Mouse (Mus musculus): ENCODE data around the gene Endou.
A peak's percentile ranks its signal among the peaks of the same experiment; 100 is the strongest.

Endou gene

DNA sequence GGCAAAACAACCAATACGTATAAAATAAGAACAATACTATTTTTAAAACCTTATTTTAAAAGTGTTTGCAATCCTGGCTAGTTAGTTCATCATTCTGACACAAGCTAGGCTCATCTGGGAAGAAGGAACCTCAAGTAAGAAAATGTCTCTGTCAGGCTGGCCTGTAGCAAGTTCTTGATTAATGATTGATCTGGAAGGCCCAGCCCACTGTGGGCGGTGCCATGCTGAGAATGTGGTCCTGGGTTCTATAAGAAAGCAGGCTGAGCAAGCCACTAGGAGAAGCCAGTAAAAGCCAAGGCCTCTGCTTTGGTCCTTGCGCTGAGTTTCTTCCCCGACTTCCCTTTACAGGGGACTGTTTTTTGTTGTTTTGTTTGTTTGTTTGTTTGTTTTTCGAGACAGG, 21.4 kb upstream of the Endou start:
- DNase-seq, result no peak

DNA sequence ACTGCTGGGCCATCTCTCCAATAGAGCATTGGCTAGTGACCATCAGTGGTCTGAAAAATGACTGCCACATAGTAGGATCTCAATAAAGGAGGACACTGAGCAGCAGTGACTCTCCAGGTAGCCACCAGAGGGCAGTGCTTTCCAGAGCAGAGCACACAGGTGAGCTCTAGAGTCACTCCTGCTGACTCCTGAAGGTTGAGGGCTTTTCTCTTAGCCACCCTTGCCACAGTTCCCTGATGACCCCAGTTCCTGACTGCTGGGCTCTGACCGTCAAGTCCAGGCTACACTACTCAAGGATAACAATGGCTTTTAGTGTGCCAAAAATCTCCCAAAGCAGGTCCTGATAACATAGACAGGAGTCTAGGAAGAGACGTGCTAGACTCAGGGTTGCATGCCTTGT, 20.5 kb upstream of the Endou start:
- no peak for DNase-seq

DNA sequence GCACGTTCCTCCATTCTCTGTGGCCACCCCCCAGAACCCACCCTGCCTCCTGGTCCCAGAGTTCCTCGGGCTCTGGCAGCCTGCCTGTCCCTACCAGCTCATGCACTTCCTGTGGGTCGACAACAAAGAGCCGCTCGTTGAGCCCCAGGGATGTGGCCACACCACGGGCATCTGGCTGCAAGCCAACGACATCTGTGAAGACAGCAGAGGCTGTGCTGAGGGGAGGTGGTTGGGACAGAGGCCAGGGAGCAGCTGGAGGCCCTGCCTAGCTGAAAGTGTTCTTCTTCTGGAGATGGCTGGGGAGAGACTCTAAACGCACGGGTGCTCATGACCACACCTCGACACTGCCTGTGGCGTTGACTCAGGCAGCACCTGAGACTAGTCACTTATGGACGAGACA, 19.6 kb upstream of the Endou start:
- peak; percentile 54 for DNase-seq

DNA sequence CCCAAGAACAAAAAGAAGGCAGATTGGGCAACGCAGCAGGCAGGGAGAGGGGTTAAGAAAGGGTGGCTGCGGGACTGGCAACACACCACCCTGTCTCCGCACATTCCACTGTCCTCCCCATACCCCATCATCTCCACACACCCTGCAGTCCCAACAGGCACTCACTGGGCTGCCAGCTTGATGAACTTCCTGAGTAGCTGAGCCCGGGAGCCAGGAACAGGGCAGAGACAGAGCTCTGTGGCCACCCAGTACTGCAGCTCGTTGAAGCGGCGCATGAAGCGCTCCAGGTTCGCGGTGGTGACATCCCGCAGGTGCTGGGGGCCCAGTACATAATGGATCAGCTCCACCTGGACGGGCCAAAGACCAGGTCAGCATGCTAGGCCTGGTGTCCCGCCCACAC, 18.7 kb upstream of the Endou start:
- no peak for DNase-seq

DNA sequence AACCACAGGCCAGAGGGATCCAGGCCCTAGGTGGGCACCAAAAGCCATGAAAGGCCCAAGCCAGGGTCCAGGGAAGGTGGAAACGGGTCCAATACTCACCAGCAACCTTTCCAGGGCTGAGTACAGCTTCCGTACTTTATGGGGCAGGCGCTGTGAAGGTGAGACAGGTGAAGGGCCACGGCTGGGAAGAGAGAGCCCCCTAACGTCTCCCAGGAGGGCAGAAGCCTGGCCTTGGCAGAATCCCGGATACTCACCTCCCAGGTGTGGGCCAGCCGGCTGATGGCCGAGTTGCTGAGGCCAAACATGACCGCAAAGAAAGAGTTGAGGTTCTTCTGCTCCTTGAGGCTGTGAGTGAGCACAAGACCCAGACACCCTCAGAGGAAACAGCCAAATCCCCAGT, 18.3 kb upstream of the Endou start:
- no peak for DNase-seq

DNA sequence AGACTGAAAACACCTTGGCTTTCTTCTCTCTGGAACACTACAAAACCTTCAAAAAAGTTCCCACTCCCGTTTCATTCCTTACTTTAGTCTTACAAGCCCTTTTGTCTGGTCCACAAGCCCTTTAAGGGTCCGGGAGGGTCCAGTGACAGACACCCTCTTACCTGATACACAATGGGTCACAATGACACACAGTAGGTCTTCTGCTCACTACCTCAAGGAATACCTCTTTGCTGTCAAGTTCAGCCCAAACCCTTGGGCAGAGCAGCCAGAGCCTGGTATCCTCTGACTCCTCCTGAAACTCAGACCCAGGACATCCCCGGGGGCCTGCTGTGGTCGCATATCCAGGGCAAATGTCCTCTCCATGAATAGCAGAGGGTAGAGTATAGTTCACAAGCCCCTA, 17.8 kb upstream of the Endou start:
- DNase-seq, result no peak

DNA sequence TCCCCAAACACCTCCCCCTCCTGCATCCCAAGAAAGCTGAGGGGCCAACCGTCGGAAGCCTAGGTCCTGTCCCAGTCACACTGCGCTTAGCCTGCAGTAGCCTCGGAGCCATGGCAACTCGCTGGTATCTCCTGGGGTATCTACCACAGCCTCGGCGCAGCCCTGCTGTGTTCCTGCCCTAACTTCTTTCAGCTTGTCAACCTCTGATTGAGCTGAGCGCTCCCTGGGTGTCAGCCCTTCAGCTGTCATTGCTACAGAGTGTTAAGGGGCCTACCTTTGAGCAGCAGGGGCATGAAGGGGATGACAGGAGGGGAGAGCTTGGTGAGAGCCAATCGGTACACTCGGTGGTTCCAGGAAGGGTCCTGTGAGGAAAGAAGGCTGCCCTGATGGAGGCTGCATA, 17.2 kb upstream of the Endou start:
- no peak for DNase-seq

DNA sequence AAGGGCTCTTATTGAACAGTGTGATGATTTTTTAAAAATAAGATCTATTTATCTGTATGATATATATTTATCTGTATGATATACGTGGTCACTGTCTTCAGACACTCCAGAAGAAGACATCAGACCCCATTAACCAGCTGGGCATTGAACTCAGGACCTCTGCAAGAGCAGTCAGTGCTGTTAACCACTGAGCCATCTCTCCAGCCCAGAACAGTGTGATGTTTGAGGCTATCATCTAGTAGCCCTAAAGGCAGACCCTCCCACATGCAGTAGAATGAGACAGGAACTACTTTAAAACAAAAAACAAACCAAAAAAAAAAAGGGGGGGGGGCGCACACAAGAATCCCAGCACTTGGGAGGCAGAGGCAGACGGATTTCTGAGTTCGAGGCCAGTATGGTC, 16.3 kb upstream of the Endou start:
- DNase-seq, result no peak

DNA sequence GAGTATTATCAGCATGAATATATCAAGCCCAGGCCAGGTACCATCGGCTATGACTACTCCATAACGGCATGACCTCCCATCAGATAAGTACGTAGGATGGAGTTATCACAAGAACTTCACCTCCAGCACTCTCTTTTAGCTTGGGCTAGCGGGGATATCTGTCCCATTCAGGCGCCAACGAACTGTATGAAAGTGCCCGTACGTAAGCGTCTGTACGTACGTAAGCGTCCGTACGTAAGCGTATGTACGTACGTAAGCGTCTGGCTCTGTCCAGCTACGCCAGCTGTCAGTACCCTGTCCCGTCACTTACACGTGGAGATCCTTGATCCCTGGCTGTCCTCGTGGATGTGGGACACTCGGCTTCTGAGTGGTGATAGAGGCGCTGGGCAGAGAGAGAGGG, 15.6 kb upstream of the Endou start:
- DNase-seq, result no peak

DNA sequence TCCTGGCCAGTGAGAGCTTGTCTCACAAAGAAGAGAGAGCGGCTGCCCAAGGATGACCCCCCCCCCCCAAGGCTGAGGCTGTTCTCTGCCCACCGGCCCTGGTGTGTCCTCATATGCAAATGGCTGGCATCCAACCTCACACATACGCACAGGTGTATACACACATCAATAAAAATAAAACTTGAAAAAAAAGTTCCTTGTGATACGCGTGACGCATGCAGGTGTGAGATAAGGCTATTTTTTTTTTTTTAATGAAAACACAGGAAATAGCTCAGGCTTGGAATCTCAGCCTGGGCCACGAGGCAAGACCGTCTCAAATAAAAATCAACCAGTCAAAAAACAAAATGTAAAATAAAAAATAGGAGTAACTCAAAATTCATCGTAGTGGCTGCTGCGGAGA, 15.1 kb upstream of the Endou start:
- DNase-seq, result no peak

DNA sequence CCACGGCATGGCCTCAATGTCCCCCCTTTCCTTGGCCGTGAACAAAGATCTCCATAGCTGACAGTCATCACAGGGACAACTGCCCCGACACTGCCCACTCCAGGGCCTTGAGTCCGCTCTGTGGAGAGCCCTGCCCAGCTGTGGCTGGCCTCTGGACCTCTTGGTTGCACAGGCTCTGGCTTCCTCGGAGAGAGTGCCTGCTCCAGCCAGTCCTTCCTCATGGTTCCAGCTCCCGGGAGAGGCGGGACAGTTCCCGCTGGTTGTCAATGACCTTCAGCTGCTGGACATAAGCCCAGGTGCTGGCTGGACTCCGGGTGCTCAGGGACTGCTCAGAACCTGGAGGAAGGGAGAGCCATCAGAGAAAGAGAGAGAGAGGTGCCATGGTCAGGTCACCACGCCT, 14.2 kb upstream of the Endou start:
- DNase-seq, result peak; percentile 29

DNA sequence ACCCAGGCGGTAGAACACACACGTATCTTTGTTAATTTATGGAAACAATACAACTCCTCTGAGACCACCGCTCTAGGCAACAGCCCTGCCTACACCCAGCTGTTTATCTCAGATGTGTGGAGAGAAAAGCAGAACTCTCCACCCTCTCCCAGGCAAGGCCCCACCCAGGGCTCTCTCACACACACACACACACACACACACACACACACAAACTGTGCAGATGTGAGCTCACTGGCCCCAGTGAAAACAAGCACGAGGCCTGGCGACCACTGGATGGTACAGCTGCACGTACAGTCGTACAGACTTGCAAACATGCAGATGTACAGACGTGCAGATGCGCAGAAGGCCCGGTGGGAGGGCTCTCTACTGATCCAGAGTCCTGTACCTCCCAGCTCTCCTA, 13.8 kb upstream of the Endou start:
- DNase-seq, result no peak

DNA sequence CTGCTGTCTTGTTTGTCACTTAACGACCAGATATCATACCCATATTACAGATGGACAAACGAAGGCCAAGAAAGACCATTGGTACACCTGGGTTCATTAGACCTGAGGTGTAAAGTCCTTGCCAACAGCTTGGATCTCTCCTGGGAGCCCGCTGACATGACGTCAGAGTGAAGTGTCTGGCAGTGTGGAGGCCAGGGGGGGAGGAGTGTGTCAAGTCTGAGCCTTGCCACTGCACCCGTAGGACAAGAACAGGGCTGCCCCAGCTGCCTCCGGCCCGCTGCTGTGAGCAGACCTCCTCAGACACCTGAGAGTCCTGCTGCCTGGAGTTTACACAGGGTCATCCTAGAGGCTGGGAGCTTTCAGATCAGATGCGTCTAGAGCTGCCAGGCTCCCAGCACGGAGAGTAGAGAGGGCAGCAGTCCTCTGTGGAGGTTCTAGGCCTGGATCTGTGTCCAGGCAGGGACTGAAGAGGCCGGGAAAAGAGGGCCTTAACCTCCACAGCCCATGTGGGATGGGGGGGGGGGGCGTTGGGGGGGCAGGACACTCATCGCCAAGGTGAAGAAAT, 12.9 kb upstream of the Endou start:
- DNase-seq, result no peak

DNA sequence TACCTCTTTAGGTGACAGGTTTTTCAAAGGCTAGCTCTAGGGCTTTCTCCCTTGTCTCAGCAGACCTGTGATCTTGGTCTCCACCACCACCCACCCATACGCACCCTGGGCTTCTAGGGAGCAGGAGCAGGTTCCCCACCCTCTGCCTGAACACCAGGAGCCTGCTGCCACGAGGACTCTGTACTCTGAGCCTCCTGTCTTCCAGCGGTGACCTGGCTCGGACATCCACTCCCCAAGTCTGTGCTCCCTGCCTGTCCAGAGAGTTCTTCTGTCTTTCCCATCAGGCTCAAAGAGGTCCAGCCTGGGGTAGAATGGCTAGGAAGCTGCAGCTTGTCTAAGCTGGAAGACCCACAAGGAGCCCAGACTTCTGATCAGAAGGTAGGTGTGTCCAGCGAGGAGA, 12.1 kb upstream of the Endou start:
- DNase-seq, result no peak

DNA sequence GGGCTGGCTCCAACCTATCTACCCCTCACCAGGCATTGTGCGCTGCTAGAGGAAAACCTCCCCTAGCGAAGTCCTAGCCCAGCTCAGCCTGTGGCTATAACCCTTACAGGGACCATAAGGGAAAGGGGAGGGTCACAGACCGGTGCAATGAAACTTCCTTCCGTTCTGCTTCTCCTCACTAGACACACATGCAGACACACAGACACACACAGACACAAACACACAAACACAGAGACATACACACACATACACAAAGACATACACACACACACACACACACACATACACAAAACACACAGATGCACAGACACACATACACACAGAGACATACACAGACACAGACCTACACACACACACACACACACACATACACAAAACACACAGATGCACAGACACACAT, 11.5 kb upstream of the Endou start:
- DNase-seq, result no peak

DNA sequence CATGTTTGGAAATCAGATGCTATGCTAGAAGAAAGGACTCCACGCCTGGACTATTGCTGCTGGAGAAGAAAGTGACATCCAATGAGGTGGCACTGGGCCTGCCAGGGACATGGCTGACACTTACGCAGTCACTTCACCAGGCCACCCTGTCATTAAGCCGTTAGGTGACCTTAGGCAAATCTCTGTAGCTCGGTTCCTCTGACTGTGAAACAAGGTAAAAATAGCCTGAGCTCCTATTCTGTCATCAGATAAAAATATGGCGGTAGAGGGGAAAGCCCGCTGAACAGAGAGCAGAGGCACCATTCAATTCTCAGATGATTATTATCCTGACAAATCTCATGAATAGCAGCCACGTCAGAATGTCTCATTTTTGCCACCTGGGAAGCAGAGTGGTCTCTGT, 10.9 kb upstream of the Endou start:
- DNase-seq, result no peak

DNA sequence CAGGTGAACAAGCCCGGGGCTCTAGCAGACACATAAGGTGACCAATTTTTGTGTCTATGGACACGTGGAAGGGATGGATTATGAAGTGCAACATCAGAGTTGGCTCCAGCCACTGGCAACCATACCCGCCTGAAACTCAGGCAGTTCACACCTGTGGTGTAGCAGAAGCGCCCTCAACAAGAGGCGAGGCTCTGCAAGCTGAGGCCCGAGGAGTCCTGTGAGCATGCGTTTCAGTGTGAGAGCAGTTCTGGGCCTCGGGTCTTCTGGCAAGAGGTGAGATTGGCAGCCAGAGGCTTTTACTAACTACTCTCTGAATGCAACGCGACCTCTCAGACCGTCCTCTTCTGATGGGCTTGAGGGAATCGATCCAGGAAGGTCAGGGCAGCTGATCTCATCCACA, 10.5 kb upstream of the Endou start:
- DNase-seq, result no peak

DNA sequence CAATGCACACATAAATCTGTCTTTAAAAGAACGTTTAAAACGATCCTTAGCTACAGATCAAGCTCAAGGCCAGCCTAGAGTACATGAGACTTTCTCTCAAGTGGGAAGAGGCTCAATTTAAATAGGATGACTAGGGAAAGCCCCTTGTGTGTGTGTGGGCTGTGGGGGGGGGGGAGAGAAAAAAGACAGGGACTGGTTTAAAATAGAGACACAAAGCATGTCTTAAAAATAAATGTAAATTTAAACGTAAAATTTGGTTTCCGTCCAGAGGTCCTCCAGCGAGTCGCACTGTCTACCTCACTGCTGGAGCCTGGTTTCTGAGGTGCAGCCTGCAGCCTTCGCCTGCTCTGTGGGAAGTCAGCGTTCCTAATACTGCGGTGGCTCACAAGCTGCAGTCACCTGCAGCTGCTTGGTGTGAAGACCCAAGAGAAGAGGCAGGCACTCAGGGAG, 9.2 kb upstream of the Endou start:
- no peak for DNase-seq

DNA sequence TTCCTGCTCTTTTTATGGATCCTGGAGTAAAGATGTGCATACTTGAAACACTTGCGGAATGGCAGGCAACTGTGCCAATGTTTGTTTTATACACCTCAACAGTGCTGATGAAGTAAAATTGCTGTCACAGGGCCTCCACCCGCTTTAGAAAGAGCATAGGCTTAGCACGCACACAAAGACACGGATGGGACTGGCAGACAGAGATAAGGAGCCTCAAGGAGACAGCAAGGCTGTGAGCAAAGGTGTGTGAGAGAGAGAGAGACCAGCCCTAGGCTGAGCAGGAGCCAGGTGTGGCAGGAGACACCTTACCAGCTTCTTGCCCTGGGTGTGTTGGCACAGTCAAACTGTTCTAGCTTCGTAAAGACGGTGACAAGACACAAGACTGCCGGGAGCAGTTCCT, 7.8 kb upstream of the Endou start:
- no peak for DNase-seq

DNA sequence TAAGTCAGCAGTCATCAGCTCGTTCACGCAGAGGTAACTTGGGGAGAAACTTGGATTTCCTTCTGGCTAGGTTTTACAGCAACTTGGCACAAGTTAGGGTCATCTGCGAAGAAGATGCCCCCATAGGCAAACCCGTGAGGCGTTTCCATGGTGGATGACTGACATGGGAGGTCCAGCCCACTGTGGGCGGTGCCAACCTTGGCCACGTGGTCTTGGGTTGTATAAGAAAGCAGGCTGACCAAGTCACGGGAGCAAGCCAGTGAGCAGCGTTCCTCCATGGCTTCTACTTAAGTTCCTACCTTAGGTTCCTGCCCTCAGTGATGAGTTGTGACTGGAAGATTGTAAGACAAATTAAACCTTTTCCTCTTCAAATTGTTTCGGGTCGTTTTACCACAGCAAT, 849 bp upstream of the Endou start:
- no peak for DNase-seq

DNA sequence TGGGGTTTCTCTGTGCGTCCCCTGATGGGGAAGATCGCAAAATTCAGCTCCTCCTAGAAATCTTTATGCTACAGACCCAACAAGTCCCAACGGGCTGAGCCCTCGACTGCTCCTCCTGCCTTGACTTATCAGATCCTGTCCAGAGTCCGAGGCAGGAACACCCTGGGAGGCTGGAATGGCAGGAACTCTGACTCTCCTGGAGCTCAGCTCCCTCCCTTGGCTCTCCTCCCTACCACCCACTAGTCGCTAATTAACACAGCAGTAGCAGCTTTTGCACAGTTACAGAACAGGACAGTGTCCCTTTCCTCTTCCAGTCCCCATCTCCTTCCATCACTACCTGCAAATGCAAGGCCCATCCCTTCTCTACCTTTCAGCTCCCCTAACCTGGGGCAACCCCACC, 774 bp downstream of the Endou start:
- no peak for DNase-seq

DNA sequence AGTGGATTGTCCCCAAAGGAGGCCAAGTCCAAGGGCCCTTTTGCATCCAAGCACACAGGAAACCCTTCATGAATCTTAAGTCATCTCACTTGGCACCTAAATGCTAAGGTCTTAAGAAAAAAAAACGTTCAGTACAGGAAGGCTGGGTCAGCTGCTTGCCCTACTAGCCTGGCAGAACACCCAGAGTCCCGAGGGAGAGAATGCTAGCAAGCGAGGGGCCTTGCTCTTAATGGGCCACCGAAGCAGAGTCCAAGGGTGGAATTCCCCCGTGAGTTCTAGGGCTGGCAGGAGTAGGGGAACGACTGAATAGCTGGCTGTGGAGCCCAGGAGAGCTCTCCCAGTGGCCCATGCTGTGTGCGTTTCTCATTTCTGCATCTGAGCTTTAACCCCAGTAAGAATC, 2.3 kb downstream of the Endou start:
- DNase-seq, result peak; percentile 31

DNA sequence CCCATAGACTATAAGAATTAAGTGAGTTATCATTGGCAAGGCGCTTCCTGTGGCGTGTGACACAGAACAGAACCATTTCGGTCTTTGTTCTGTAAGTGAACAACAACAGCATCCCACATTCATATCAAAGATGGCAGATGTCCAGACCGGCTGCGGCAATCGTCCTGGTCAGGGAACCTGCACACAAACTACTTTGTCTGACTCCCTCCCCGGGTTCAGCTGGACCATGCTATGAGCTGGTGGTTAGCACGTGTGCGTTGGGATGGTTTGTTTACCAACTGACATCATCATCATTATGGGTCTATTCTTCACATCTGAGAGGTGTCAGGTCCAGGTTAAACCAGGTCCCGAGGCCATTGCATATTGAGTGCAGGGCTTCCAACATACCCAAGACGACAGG, 2.7 kb downstream of the Endou start:
- DNase-seq, result no peak

DNA sequence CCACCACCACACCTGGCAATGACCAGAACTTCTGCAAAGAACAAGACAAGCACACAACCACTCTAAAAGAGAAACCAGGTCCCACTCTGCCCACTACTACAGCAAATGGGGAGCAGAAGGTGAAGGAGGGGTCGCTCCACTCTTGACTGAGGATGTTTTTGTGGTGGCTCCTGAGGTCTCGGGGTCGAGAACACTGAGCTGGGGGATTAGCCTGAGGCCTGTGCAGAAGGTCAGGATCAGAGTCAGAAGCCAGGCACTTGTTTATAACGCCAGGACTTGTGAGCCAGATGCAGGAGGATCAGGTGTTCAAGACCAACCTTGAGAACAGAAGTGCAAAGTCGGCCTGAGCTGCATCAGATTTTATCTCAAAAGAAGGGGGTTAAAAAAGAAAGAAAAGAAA, 3.6 kb downstream of the Endou start:
- no peak for DNase-seq

DNA sequence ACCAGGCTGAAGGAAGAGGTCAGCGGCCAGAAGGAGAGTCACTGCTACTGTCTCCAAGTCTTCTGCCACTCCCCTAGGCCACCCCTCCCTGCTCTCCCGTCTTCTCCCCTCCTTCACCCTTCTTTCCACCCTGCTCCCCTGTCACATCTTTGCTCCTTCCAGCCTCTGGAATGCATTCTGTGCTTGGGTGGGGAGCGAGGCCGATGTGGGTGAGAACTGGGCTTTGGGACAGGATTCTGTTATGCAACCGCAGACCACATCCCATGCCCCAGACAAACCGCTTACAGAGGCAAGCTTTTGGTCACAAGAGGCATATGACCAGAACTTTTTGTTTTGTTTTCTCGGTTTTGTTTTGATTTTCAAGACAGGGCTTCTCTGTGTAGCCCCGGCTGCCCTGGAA, 4.1 kb downstream of the Endou start:
- no peak for DNase-seq

DNA sequence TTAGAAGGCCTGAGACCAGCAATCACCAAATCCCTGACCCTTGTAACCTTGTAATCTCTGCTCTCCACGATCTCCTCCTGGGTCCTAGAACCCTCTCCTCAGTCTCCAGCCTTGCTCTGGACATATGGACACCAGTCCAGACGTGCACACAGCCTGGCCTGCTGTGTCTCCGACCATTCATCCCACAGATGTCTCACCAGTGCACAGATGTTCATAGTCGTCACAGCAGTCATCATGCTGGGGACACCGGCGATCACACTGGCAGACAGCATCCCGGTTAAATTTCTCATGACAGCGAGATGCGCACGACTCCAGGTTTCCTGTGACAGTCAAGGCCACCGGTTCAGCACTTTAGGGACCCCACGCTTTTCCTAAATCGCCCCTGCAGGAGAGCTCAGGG, 4.8 kb downstream of the Endou start:
- no peak for DNase-seq

Data from cerebellum, adult 9-11 months (tissue).